Mouse (Mus musculus) myocyte (in vitro differentiated cells): ENCODE measurements around the gene Gm5475.

Source experiments
- E2F4 ChIP-seq: IDR thresholded peaks from one replicate; pipeline ENCODE4 v1.6.1; 2011; ENCODE audit warnings: mild to moderate bottlenecking, control low read depth, moderate library complexity; ENCODE audit not compliant: insufficient read depth
- MYOG ChIP-seq, 3 experiments: IDR thresholded peaks; one replicate each; pipeline ENCODE4 v1.6.1; 2011; ENCODE audit warnings: control low read depth in 2 of 3, low read depth in 2 of 3, mild to moderate bottlenecking in 2 of 3; ENCODE audit not compliant: insufficient read length in 2 of 3, control insufficient read depth in 1 of 3, insufficient read depth in 1 of 3
- POLR2A ChIP-seq: IDR thresholded peaks from one replicate; pipeline ENCODE4 v1.6.1; 2011; ENCODE audit warnings: low read depth, mild to moderate bottlenecking, control low read depth, moderate library complexity; ENCODE audit not compliant: insufficient read length
- TCF3 ChIP-seq: IDR thresholded peaks from one replicate; pipeline ENCODE4 v1.6.1; 2011; ENCODE audit warnings: low read depth, control low read depth; ENCODE audit not compliant: insufficient read length
- USF1 ChIP-seq: IDR thresholded peaks from one replicate; pipeline ENCODE4 v1.6.1; 2011; ENCODE audit warnings: low read depth, mild to moderate bottlenecking, control low read depth, moderate library complexity

DNA sequence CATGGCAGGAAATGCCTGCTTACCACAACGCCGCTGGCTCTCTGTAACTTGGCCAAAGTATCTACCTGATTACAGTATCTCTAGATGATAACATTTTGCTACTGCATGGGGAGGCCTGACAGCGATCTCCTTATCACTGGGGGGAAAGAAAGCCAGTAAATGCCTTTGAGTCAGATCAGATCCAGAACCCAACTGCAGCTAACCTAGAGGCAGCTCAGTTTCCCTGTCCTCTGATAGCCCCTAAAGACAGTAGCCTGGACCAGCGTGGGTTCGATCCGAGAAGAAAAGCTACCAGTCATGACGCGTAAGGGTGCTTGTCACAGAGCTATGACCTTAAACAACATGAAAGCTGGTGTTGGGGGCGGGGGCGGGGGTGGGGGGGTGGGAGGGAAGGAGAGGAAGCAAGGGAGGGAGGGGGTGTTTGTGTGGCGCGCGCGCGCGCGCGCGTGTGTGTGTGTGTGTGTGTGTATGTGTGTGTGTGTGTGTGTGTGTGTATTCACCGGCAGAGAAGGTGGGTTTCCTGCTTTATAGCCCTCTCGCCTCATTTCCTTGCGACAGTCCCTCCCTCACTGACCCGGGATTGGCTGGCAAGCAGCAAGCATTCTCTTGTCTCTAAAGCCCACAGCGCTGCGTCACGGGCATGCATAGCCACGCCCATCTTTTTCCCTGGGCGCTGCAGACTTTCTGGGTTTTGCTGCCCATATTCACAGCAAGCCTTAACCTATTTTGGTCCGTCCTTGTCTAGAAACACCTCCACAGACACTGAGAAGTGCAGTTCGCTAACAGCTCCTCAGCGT is 21.4 kb downstream of the Gm5475 start:
- TF ChIP-seq MYOG (IDR thresholded peaks at IDR 0.05; ENCODE audit: control insufficient read depth in 1 of 3, insufficient read depth in 1 of 3, insufficient read length in 2 of 3, low read depth in 2 of 3) (no peak), TCF3 (no peak), POLR2A (peak; percentile 50), E2F4 (no peak), USF1 (no peak)
